Mouse (Mus musculus): ENCODE results near the gene Scaf11.
"Not testable (repeated sequence)": the region's sequence is repeated elsewhere in the genome, so short reads cannot be mapped to it uniquely, and the experiment has no call there.

The Scaf11 gene

GRCm38 (mm10) chr15:96460730-96461540 is at the start of gene Scaf11:
TSS of gene Scaf11 (minus strand) at chr15:96460843.
- DNase-seq (ENCODE audit: low spot score), result peak; percentile 99

GRCm38 (mm10) chr15:96507097-96507840 is 46.6 kb upstream of the Scaf11 start:
- DNase-seq (ENCODE audit: low spot score), result peak; percentile 85

GRCm38 (mm10) chr15:96497646-96498045 is 37.0 kb upstream of the Scaf11 start:
- no peak for DNase-seq (ENCODE audit: low spot score)

GRCm38 (mm10) chr15:96494279-96494678 is 33.6 kb upstream of the Scaf11 start:
- DNase-seq (ENCODE audit: low spot score), result no peak

GRCm38 (mm10) chr15:96493573-96493972 is 32.9 kb upstream of the Scaf11 start:
- DNase-seq (ENCODE audit: low spot score), result no peak

- DNase-seq (ENCODE audit: low spot score), result not testable (repeated sequence)
Measured at GRCm38 (mm10) chr15:96492919-96493318, 32.3 kb upstream of the Scaf11 start.

- peak; percentile 94 for DNase-seq (ENCODE audit: low spot score)
Measured at GRCm38 (mm10) chr15:96491861-96492641, 31.4 kb upstream of the Scaf11 start.

- no peak for DNase-seq (ENCODE audit: low spot score)
Measured at GRCm38 (mm10) chr15:96491421-96491820, 30.8 kb upstream of the Scaf11 start.

- DNase-seq (ENCODE audit: low spot score), result no peak
Measured at GRCm38 (mm10) chr15:96490123-96490522, 29.5 kb upstream of the Scaf11 start.

GRCm38 (mm10) chr15:96488941-96489786 is 28.5 kb upstream of the Scaf11 start:
- peak; percentile 95 for DNase-seq (ENCODE audit: low spot score)

- DNase-seq (ENCODE audit: low spot score), result no peak
Measured at GRCm38 (mm10) chr15:96487066-96487698, 26.5 kb upstream of the Scaf11 start.

- no peak for DNase-seq (ENCODE audit: low spot score)
Measured at GRCm38 (mm10) chr15:96480822-96481221, 20.2 kb upstream of the Scaf11 start.

- no peak for DNase-seq (ENCODE audit: low spot score)
Measured at GRCm38 (mm10) chr15:96478006-96478405, 17.4 kb upstream of the Scaf11 start.

- DNase-seq (ENCODE audit: low spot score), result peak; percentile 92
Measured at GRCm38 (mm10) chr15:96476359-96476758, 15.7 kb upstream of the Scaf11 start.

- no peak for DNase-seq (ENCODE audit: low spot score)
Measured at GRCm38 (mm10) chr15:96475571-96475972, 14.9 kb upstream of the Scaf11 start.

GRCm38 (mm10) chr15:96474325-96474955 is 13.8 kb upstream of the Scaf11 start:
- no peak for DNase-seq (ENCODE audit: low spot score)

- DNase-seq (ENCODE audit: low spot score), result no peak
Measured at GRCm38 (mm10) chr15:96473920-96474319, 13.3 kb upstream of the Scaf11 start.

GRCm38 (mm10) chr15:96468316-96468715 is 7.7 kb upstream of the Scaf11 start:
- no peak for DNase-seq (ENCODE audit: low spot score)

- DNase-seq (ENCODE audit: low spot score), result no peak
Measured at GRCm38 (mm10) chr15:96467844-96468243, 7.2 kb upstream of the Scaf11 start.

- no peak for DNase-seq (ENCODE audit: low spot score)
Measured at GRCm38 (mm10) chr15:96466362-96466903, 5.8 kb upstream of the Scaf11 start.
